Mouse (Mus musculus) NIH3T3 (cell line): ENCODE data around the gene Smyd1.
"Not testable (repeated sequence)": the region's sequence is repeated elsewhere in the genome, so short reads cannot be mapped to it uniquely, and the experiment has no call there.

Experiments used
- DNase-seq: peaks from one replicate; pipeline ENCODE4 v3.0.0-alpha.2; 2012; ENCODE audit warnings: low read depth

Gene Smyd1

GRCm38 (mm10) chr6:71324816-71325215 lies 2.8 kb upstream of the Smyd1 start:
- no peak for DNase-seq

GRCm38 (mm10) chr6:71322491-71322921 lies 473 bp upstream of the Smyd1 start, which contains the start of gene Cd8b1:
Gene Cd8b1 (plus strand): TSS chr6:71322788.
- no peak for DNase-seq

- DNase-seq, result no peak
Measured at GRCm38 (mm10) chr6:71307486-71307885, 14.5 kb downstream of the Smyd1 start.

- DNase-seq, result peak; percentile 21
Measured at GRCm38 (mm10) chr6:71302097-71302731, 19.8 kb downstream of the Smyd1 start.

GRCm38 (mm10) chr6:71298751-71299150 lies 23.3 kb downstream of the Smyd1 start:
- peak; percentile 68 for DNase-seq

GRCm38 (mm10) chr6:71298051-71298450 lies 24.0 kb downstream of the Smyd1 start:
- DNase-seq, result no peak

GRCm38 (mm10) chr6:71295303-71295702 lies 26.7 kb downstream of the Smyd1 start:
- no peak for DNase-seq

- no peak for DNase-seq
Measured at GRCm38 (mm10) chr6:71293509-71293908, 28.5 kb downstream of the Smyd1 start.

- peak; percentile 78 for DNase-seq
Measured at GRCm38 (mm10) chr6:71279418-71279817, 42.6 kb downstream of the Smyd1 start.

- no peak for DNase-seq
Measured at GRCm38 (mm10) chr6:71274621-71275020, 47.4 kb downstream of the Smyd1 start.

GRCm38 (mm10) chr6:71273715-71274114 lies 48.3 kb downstream of the Smyd1 start:
- no peak for DNase-seq

- DNase-seq, result peak; percentile 53
Measured at GRCm38 (mm10) chr6:71272316-71272741, 49.7 kb downstream of the Smyd1 start.

- peak; percentile 99 for DNase-seq
Measured at GRCm38 (mm10) chr6:71271389-71272315, 50.4 kb downstream of the Smyd1 start, which contains the start of gene Krcc1. Gene Krcc1 (plus strand): TSS chr6:71271677.

GRCm38 (mm10) chr6:71271057-71271388 lies 51.0 kb downstream of the Smyd1 start:
- no peak for DNase-seq

- peak; percentile 65 for DNase-seq
Measured at GRCm38 (mm10) chr6:71270301-71271056, 51.6 kb downstream of the Smyd1 start.

GRCm38 (mm10) chr6:71269686-71270050 lies 52.4 kb downstream of the Smyd1 start:
- DNase-seq, result not testable (repeated sequence)

GRCm38 (mm10) chr6:71268929-71269685 lies 52.9 kb downstream of the Smyd1 start:
- peak; percentile 44 for DNase-seq

GRCm38 (mm10) chr6:71267603-71268002 lies 54.4 kb downstream of the Smyd1 start:
- not testable (repeated sequence) for DNase-seq

GRCm38 (mm10) chr6:71262142-71262833 lies 59.7 kb downstream of the Smyd1 start:
- no peak for DNase-seq

- DNase-seq, result no peak
Measured at GRCm38 (mm10) chr6:71261060-71261459, 61.0 kb downstream of the Smyd1 start.

- no peak for DNase-seq
Measured at GRCm38 (mm10) chr6:71260051-71260640, 61.9 kb downstream of the Smyd1 start.
